Mouse (Mus musculus) kidney, adult 2 months (tissue): Measurements from ENCODE around the gene Rnf186.

Experiments used
- CTCF ChIP-seq: fragments of 200-500 bp; conservative IDR thresholded peaks from 2 replicates; pipeline ENCODE4 v1.5.1; 2011; ENCODE audit warnings: low read depth, mild to moderate bottlenecking, control low read depth, low read length, moderate library complexity, mixed read lengths; ENCODE audit not compliant: insufficient read depth, insufficient read length
- POLR2A ChIP-seq: fragments of 200-500 bp; IDR thresholded peaks from one replicate; pipeline ENCODE4 v1.6.1; 2011; ENCODE audit warnings: low read depth, low read length, control low read depth

DNA sequence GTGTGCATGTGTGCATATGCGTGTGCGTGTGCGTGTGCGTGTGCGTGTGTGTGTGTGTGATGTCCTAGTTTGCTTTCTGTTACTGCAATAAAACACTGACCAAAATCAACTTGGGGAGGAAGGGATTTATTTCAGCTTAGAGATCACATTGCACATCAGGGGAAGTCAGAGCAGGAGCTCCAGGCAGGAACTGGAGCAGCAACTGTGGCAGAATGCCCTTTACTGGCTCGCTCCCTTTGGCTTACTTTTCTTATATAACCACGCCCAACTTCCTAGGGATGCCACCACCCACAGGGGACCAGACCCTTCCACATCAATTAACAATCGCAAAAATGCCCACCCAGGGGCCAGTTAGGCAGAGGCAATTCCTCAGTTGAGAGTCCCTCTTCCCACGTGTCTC is 8.3 kb upstream of the Rnf186 start:
- TF ChIP-seq CTCF = no peak
- TF ChIP-seq POLR2A = no peak
